In the genomic region with DNA sequence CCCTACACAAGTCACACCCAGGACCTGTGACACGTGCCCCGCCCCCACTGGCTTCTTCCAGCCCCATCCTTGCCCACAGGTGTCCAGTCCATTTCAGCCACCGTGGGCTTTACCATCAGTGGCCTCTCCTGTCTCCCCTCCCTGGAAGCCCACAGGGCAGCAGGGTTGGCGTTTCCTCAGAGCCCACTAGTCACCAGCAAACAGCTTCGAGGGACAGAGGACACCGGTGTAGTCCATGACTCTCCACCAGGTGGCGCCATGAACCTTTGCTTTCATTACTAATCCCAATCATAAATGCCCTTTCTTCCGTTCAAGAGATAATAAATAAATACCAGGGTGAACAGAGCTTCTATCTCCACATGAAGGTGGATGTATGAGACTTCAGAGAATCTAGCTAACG, we compare ENCODE assay signal across 8 mouse cellular contexts. TPM values are rescaled to one million over a fixed set of nuclear protein-coding genes. Genes with fewer than 3 reads are reported as not detected.
DNase-seq lines count a peak whose midpoint lies in the region; ATAC-seq and TF ChIP-seq lines count a peak whose summit lies in the region.

No protein-coding gene starts in this region.

- H3K9me3 ChIP-seq in liver, embryonic 12.5 days (replicated peaks) = no peaks in the 10 kb centered on the region
- no peaks in the 10 kb centered on the region for H3K9me3 ChIP-seq in forebrain, embryonic 14.5 days (replicated peaks; ENCODE audit: control insufficient read depth, low read length)
- H3K9me3 ChIP-seq in intestine, embryonic 16.5 days (ENCODE audit: control insufficient read depth, low read length) = no peaks in the 10 kb centered on the region
- H3K9me3 ChIP-seq in limb, embryonic 14.5 days (ENCODE audit: control insufficient read depth, low read length) = no peaks in the 10 kb centered on the region

- H3K27me3 ChIP-seq in liver, embryonic 12.5 days (replicated peaks) = no peaks in the 10 kb centered on the region; the same call in 1 of the 2 replicates
- H3K27me3 ChIP-seq in forebrain, embryonic 14.5 days (replicated peaks; ENCODE audit: control insufficient read depth, insufficient read depth, low read length) = no peaks in the 10 kb centered on the region
- H3K27me3 ChIP-seq in intestine, embryonic 16.5 days (replicated peaks; ENCODE audit: control insufficient read depth, insufficient read depth, low read length) = no peaks in the 10 kb centered on the region
- no peaks in the 10 kb centered on the region for H3K27me3 ChIP-seq in limb, embryonic 14.5 days (ENCODE audit: control insufficient read depth, insufficient read depth, low read length)

- no peak overlapping the region for H3K27ac ChIP-seq in liver, embryonic 12.5 days
- H3K27ac ChIP-seq in forebrain, embryonic 14.5 days (ENCODE audit: low read depth, low read length) = no peak overlapping the region
- no peak overlapping the region for H3K27ac ChIP-seq in intestine, embryonic 16.5 days (ENCODE audit: low read length)
- H3K27ac ChIP-seq in limb, embryonic 14.5 days (replicated peaks; ENCODE audit: low read depth, low read length) = no peak overlapping the region
- no peak overlapping the region for H3K27ac ChIP-seq in olfactory bulb, adult 2 months (ENCODE audit: insufficient read depth, low read depth, low read length)

- no peak for TF ChIP-seq POLR2A in limb, embryonic 14.5 days (IDR thresholded peaks at IDR 0.05; ENCODE audit: borderline replicate concordance, extremely low read depth, insufficient read depth, insufficient read length)
- no peak for TF ChIP-seq POLR2A in olfactory bulb, adult 2 months (IDR thresholded peaks at IDR 0.05; ENCODE audit: insufficient read depth, low read depth, low read length)

- H3K9ac ChIP-seq in liver, embryonic 12.5 days = no peak overlapping the region
- H3K9ac ChIP-seq in forebrain, embryonic 14.5 days (ENCODE audit: low read length) = no peak overlapping the region
- H3K9ac ChIP-seq in intestine, embryonic 16.5 days (ENCODE audit: low read depth, low read length) = no peak overlapping the region
- H3K9ac ChIP-seq in limb, embryonic 14.5 days (ENCODE audit: low read depth, low read length, severe bottlenecking) = no peak overlapping the region

- DNase-seq in liver = peak; percentile 61
- peak; percentile 8 for DNase-seq in c-Kit-positive CD71-positive TER-119-negative erythroid progenitor cells, embryonic 14.5 days (ENCODE audit: low read depth)
- peak; percentile 84 for DNase-seq in forebrain, embryonic 14.5 days (ENCODE audit: low spot score)
- peak; percentile 85 for DNase-seq in limb, embryonic 14.5 days (ENCODE audit: low spot score)
- DNase-seq in thymus, postnatal 14 days = peak; percentile 65

- no peaks in the 10 kb centered on the region for H3K36me3 ChIP-seq in liver, embryonic 12.5 days
- no peaks in the 10 kb centered on the region for H3K36me3 ChIP-seq in forebrain, embryonic 14.5 days (ENCODE audit: control insufficient read depth, insufficient read depth, low read length)
- H3K36me3 ChIP-seq in intestine, embryonic 16.5 days (ENCODE audit: control insufficient read depth, insufficient read depth, low read length) = no peaks in the 10 kb centered on the region
- no peaks in the 10 kb centered on the region for H3K36me3 ChIP-seq in limb, embryonic 14.5 days (ENCODE audit: control insufficient read depth, insufficient read depth, low read length)

- H3K4me2 ChIP-seq in liver, embryonic 12.5 days = no peak overlapping the region
- no peak overlapping the region for H3K4me2 ChIP-seq in forebrain, embryonic 14.5 days (ENCODE audit: low read length)
- H3K4me2 ChIP-seq in intestine, embryonic 16.5 days (ENCODE audit: low read depth, low read length) = no peak overlapping the region
- no peak overlapping the region for H3K4me2 ChIP-seq in limb, embryonic 14.5 days (replicated peaks; ENCODE audit: low read depth, low read length, severe bottlenecking)

- peak; percentile 42 for TF ChIP-seq CTCF in olfactory bulb, adult 2 months (IDR thresholded peaks at IDR 0.05; ENCODE audit: insufficient read depth, low read depth, low read length)

- WGBS in liver, embryonic 12.5 days (ENCODE audit: insufficient replicate concordance) = 20% methylated on average over 9 of the region's 9 CpGs
- WGBS in forebrain, embryonic 14.5 days = 19% methylated on average over 9 of the region's 9 CpGs
- WGBS in intestine, embryonic 16.5 days = 23% methylated on average over 9 of the region's 9 CpGs
- 27% methylated on average over 9 of the region's 9 CpGs for WGBS in limb, embryonic 14.5 days
- 23% methylated on average over 9 of the region's 9 CpGs for whole genome bisulfite sequencing in olfactory bulb, adult 2 months

- H3K4me1 ChIP-seq in liver, embryonic 12.5 days = no peaks in the 10 kb centered on the region
- no peaks in the 10 kb centered on the region for H3K4me1 ChIP-seq in forebrain, embryonic 14.5 days (ENCODE audit: control insufficient read depth, insufficient read depth, low read length)
- H3K4me1 ChIP-seq in intestine, embryonic 16.5 days (ENCODE audit: control insufficient read depth, insufficient read depth, low read length) = no peaks in the 10 kb centered on the region
- H3K4me1 ChIP-seq in limb, embryonic 14.5 days (ENCODE audit: control insufficient read depth, insufficient read depth, low read length) = no peaks in the 10 kb centered on the region
- H3K4me1 ChIP-seq in olfactory bulb, adult 2 months (ENCODE audit: control insufficient read depth, insufficient read depth, low read length) = no peaks in the 10 kb centered on the region

- ATAC-seq in liver, embryonic 12.5 days = no peak
- ATAC-seq in forebrain, embryonic 14.5 days = peak; percentile 63
- ATAC-seq in intestine, embryonic 16.5 days = 0 out of 2 replicates have a peak, but pooled peaks have one; percentile 29
- no peak for ATAC-seq in limb, embryonic 14.5 days (ENCODE audit: low FRiP score, low read depth)

- H3K4me3 ChIP-seq in liver, embryonic 12.5 days = no peak overlapping the region
- H3K4me3 ChIP-seq in forebrain, embryonic 14.5 days (ENCODE audit: low read depth, low read length) = no peak overlapping the region
- H3K4me3 ChIP-seq in intestine, embryonic 16.5 days (ENCODE audit: low read length) = no peak overlapping the region
- H3K4me3 ChIP-seq in limb, embryonic 14.5 days (replicated peaks; ENCODE audit: low read length) = no peak overlapping the region
- H3K4me3 ChIP-seq in olfactory bulb, adult 2 months (ENCODE audit: insufficient read depth, low read depth, low read length) = no peak overlapping the region

RNA-seq across cellular contexts. Expression of gene Myo18b, which starts 25.4 kb away (rescaled TPM):
- 0.08 and 0.11 TPM in 2 replicates for polyA plus RNA-seq in liver, embryonic 12.5 days (2016; fragmentation: Nextera tagmentation; extraction: Ambion mirVana)
- 0.60 and 0.87 TPM in 2 replicates for polyA plus RNA-seq in forebrain, embryonic 14.5 days (2014; fragmentation: Nextera tagmentation; extraction: Ambion mirVana)
- polyA plus RNA-seq in intestine, embryonic 16.5 days (2015; fragmentation: Nextera tagmentation; extraction: Ambion mirVana) = 0.31 and 0.40 TPM in 2 replicates
- polyA plus RNA-seq in limb, embryonic 14.5 days (2012; rRNA removed) = 4.9 and 6.5 TPM in 2 replicates
- 2.7 and 3.7 TPM in 2 replicates for polyA plus RNA-seq in limb, embryonic 14.5 days (2014; fragmentation: Nextera tagmentation; extraction: Ambion mirVana)
- not detected in 2 replicates for polyA plus RNA-seq in olfactory bulb, adult 2 months (2012; ENCODE audit: insufficient read depth, insufficient read length, low replicate concordance, missing spikeins)

Comparison
In these comparisons a context has a peak if more than half of its experiments do, and no peak if none do; other contexts are left out.
1. DNase-seq: peak in every context shown above with its lines; median percentile 85 in limb, embryonic 14.5 days; 84 in forebrain, embryonic 14.5 days; 65 in thymus, postnatal 14 days; 61 in liver; 8 in c-Kit-positive CD71-positive TER-119-negative erythroid progenitor cells, embryonic 14.5 days.
2. ATAC-seq: peak in forebrain, embryonic 14.5 days (single experiment) and intestine, embryonic 16.5 days (single experiment); none in liver, embryonic 12.5 days (single experiment) and limb, embryonic 14.5 days (single experiment).